Mouse (Mus musculus) liver, adult (tissue): ENCODE data around the gene Gm9049.
"Not testable (repeated sequence)": the region's sequence is repeated elsewhere in the genome, so short reads cannot be mapped to it uniquely, and the experiment has no call there.

Experiments used
- GATA4 ChIP-seq: IDR thresholded peaks from 2 replicates; pipeline ENCODE4 v1.6.1; 2014; ENCODE audit warnings: mild to moderate bottlenecking, low read length; ENCODE audit not compliant: insufficient replicate concordance

The Gm9049 gene

DNA sequence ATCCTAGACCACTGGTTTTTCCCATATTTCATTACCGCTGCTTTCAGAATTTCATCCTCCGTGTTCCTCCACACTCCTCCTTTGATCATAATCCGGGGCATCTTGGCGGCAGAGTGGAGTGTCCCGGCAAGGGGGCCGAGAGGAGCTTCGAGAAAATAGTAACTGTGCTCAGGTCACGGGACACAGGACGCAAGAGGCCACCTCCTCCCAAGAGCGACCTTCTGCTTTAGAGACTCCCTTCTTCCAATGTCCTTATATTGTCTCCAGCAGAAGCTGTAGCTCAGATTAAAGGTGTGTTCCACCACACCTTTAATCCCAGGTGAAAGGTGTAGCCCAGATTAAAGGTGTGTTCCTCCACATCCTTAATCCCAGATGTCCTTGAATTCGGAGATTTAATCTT is at the start of gene Gm9049:
Gene Gm9049 (minus strand): TSS at position 101 of the 400 bp plus-strand sequence.
- TF ChIP-seq GATA4 = not testable (repeated sequence)

DNA sequence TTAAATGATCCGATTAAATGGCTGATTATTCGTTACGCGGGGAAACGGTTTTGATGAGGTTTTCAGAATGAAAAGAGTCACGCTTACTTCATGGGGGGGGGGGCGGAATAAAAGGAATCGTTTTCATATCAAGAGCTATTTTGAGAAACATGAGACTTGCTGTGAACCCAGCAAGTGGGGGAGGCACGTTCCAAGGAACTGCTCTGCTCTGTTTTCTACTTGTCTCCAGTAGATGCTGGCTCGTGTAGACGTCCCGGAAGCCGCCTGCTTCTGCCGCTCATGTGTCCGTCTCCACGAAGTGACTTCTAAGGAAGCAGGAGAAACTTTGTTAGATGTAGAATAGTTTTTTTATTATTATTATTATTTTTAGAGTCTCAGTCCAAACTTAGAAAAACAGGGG is 46.0 kb upstream of the Gm9049 start:
- TF ChIP-seq GATA4 = no peak

DNA sequence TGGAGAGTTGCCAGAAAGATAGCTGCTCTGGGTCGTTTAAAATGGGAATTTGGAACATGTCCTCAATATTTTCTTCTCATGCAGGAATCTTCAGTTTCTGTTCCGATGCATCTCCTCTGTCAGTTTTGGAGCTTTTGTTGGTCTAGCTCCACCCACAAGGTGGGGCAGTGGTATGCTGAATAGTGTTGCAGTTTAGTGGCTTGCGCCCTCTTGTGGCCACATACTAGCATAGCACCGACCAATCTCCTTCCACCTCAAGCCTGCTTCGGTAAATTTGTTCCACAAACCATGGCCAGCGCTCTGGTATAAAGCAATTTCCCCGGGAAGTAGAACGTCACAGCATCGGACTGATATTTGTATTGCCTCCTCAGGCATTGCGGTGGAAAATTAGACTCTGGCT is 16.5 kb upstream of the Gm9049 start:
- TF ChIP-seq GATA4 = no peak

DNA sequence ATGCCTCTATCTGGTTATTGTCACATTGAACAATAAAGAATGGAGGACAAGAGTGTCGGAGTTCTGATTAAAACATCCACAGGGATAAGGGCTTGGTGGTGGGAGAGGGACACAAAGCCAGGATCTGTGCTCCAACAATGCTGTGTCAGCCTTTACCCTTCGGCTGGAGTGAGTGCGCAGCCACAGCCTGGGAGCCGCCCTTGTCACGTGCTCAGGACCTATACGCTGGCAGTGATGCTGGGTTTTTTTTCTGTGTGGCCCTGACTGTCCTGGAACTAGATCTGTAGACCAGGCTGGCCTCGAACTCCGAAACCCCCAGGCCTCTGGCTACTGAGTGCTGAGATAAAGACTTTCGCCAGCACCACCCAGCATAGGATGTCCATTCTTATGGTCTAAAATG is 15.6 kb upstream of the Gm9049 start:
- no peak for TF ChIP-seq GATA4

DNA sequence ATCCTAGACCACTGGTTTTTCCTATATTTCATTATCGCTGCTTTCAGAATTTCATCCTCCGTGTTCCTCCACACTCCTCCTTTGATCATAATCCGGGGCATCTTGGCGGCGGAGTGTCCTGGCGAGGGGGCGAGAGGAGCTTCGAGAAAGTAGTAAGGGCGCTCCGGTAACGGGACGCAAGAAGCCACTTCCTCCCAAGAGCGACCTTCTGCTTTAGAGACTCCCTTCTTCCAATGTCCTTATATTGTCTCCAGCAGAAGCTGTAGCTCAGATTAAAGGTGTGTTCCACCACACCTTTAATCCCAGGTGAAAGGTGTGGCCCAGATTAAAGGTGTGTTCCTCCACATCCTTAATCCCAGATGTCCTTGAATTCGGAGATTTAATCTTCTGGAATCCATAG is 5.3 kb downstream of the Gm9049 start, which contains the start of gene Gm9048:
Gene Gm9048 (minus strand): TSS at position 101 of the 400 bp plus-strand sequence.
- TF ChIP-seq GATA4 = not testable (repeated sequence)

DNA sequence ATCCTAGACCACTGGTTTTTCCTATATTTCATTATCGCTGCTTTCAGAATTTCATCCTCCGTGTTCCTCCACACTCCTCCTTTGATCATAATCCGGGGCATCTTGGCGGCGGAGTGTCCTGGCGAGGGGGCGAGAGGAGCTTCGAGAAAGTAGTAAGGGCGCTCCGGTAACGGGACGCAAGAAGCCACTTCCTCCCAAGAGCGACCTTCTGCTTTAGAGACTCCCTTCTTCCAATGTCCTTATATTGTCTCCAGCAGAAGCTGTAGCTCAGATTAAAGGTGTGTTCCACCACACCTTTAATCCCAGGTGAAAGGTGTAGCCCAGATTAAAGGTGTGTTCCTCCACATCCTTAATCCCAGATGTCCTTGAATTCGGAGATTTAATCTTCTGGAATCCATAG is 10.8 kb downstream of the Gm9049 start, which contains the start of gene Gm9046:
Gene Gm9046 (minus strand): TSS at position 101 of the 400 bp plus-strand sequence.
- TF ChIP-seq GATA4 = not testable (repeated sequence)

DNA sequence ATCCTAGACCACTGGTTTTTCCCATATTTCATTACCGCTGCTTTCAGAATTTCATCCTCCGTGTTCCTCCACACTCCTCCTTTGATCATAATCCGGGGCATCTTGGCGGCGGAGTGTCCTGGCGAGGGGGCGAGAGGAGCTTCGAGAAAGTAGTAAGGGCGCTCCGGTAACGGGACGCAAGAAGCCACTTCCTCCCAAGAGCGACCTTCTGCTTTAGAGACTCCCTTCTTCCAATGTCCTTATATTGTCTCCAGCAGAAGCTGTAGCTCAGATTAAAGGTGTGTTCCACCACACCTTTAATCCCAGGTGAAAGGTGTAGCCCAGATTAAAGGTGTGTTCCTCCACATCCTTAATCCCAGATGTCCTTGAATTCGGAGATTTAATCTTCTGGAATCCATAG is 16.2 kb downstream of the Gm9049 start, which contains the start of gene Gm9045:
Gene Gm9045 (minus strand): TSS at position 101 of the 400 bp plus-strand sequence.
- not testable (repeated sequence) for TF ChIP-seq GATA4

DNA sequence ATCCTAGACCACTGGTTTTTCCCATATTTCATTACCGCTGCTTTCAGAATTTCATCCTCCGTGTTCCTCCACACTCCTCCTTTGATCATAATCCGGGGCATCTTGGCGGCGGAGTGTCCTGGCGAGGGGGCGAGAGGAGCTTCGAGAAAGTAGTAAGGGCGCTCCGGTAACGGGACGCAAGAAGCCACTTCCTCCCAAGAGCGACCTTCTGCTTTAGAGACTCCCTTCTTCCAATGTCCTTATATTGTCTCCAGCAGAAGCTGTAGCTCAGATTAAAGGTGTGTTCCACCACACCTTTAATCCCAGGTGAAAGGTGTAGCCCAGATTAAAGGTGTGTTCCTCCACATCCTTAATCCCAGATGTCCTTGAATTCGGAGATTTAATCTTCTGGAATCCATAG is 21.6 kb downstream of the Gm9049 start, which contains the start of gene Gm9044:
Gene Gm9044 (minus strand): TSS at position 101 of the 400 bp plus-strand sequence.
- TF ChIP-seq GATA4 = not testable (repeated sequence)

DNA sequence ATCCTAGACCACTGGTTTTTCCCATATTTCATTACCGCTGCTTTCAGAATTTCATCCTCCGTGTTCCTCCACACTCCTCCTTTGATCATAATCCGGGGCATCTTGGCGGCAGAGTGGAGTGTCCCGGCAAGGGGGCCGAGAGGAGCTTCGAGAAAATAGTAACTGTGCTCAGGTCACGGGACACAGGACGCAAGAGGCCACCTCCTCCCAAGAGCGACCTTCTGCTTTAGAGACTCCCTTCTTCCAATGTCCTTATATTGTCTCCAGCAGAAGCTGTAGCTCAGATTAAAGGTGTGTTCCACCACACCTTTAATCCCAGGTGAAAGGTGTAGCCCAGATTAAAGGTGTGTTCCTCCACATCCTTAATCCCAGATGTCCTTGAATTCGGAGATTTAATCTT is 27.0 kb downstream of the Gm9049 start, which contains the start of gene Gm9040:
Gene Gm9040 (minus strand): TSS at position 101 of the 400 bp plus-strand sequence.
- TF ChIP-seq GATA4 = not testable (repeated sequence)

DNA sequence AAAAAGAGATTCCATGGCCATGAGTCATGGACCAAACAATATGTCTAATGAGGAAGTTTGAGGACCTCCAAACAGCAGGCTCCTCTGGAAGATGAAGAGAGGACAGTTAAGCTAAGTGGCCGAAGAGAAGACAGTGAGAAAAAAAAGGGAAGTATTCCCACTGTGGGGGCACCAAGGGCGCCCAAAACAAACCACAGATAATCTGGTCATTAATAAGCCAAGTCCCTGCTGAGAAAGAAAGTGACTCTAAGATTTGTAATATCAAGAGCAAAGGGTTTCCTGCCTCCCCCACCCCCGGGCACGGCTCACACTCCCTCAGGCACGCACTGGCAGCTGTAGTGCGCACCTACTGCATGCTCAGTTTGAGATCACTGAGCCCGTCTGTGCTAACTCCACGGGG is 34.9 kb downstream of the Gm9049 start:
- no peak for TF ChIP-seq GATA4
